Mouse (Mus musculus): Measurements from ENCODE around the gene Tsg101.
"Not testable (repeated sequence)": the region's sequence is repeated elsewhere in the genome, so short reads cannot be mapped to it uniquely, and the experiment has no call there.

Tsg101 gene

GRCm38 (mm10) chr7:46919551-46920176 is at the start of gene Tsg101:
Tsg101 (minus strand) TSS chr7:46919969.
- DNase-seq (ENCODE audit: low spot score in 2 of 2), result peak; percentile 91 to 93

- no peak for DNase-seq (ENCODE audit: low spot score in 2 of 2)
Measured at GRCm38 (mm10) chr7:46964070-46964469, 44.3 kb upstream of the Tsg101 start.

GRCm38 (mm10) chr7:46962806-46963618 is 43.2 kb upstream of the Tsg101 start:
- DNase-seq (ENCODE audit: low spot score in 2 of 2), result peak; percentile 61 to 78

GRCm38 (mm10) chr7:46962132-46962531 is 42.4 kb upstream of the Tsg101 start:
- no peak for DNase-seq (ENCODE audit: low spot score in 2 of 2)

GRCm38 (mm10) chr7:46960991-46961390 is 41.2 kb upstream of the Tsg101 start:
- no peak for DNase-seq (ENCODE audit: low spot score in 2 of 2)

- no peak for DNase-seq (ENCODE audit: low spot score in 2 of 2)
Measured at GRCm38 (mm10) chr7:46958853-46959252, 39.1 kb upstream of the Tsg101 start.

GRCm38 (mm10) chr7:46957831-46958691 is 38.3 kb upstream of the Tsg101 start, which contains the start of gene Uevld:
Uevld (minus strand) TSS chr7:46958527.
- DNase-seq (ENCODE audit: low spot score in 2 of 2), result peak; percentile 90 to 92

GRCm38 (mm10) chr7:46935847-46936246 is 16.1 kb upstream of the Tsg101 start:
- DNase-seq (ENCODE audit: low spot score in 2 of 2), result no peak

GRCm38 (mm10) chr7:46934788-46935187 is 15.0 kb upstream of the Tsg101 start:
- DNase-seq (ENCODE audit: low spot score in 2 of 2), result no peak

GRCm38 (mm10) chr7:46931370-46931769 is 11.6 kb upstream of the Tsg101 start:
- DNase-seq (ENCODE audit: low spot score in 2 of 2), result no peak

GRCm38 (mm10) chr7:46928291-46928690 is 8.5 kb upstream of the Tsg101 start:
- DNase-seq (ENCODE audit: low spot score in 2 of 2), result no peak

GRCm38 (mm10) chr7:46922075-46922474 is 2.3 kb upstream of the Tsg101 start:
- DNase-seq (ENCODE audit: low spot score in 2 of 2), result no peak

GRCm38 (mm10) chr7:46918678-46919371 is 944 bp downstream of the Tsg101 start:
- no peak for DNase-seq (ENCODE audit: low spot score in 2 of 2)

GRCm38 (mm10) chr7:46916376-46916775 is 3.4 kb downstream of the Tsg101 start:
- no peak for DNase-seq (ENCODE audit: low spot score in 2 of 2)

GRCm38 (mm10) chr7:46911250-46911649 is 8.5 kb downstream of the Tsg101 start:
- DNase-seq (ENCODE audit: low spot score in 2 of 2), result no peak

GRCm38 (mm10) chr7:46899343-46899742 is 20.4 kb downstream of the Tsg101 start:
- no peak for DNase-seq (ENCODE audit: low spot score in 2 of 2)

- no peak for DNase-seq (ENCODE audit: low spot score in 2 of 2)
Measured at GRCm38 (mm10) chr7:46895511-46895910, 24.3 kb downstream of the Tsg101 start.

GRCm38 (mm10) chr7:46883304-46883703 is 36.5 kb downstream of the Tsg101 start:
- no peak for DNase-seq (ENCODE audit: low spot score in 2 of 2)

GRCm38 (mm10) chr7:46881941-46882340 is 37.8 kb downstream of the Tsg101 start:
- DNase-seq (ENCODE audit: low spot score in 2 of 2), result not testable (repeated sequence)

GRCm38 (mm10) chr7:46880992-46881391 is 38.8 kb downstream of the Tsg101 start:
- no peak for DNase-seq (ENCODE audit: low spot score in 2 of 2)

GRCm38 (mm10) chr7:46879851-46880250 is 39.9 kb downstream of the Tsg101 start:
- DNase-seq (ENCODE audit: low spot score in 2 of 2), result no peak

GRCm38 (mm10) chr7:46877255-46877654 is 42.5 kb downstream of the Tsg101 start:
- DNase-seq (ENCODE audit: low spot score in 2 of 2), result no peak

Data from heart, adult 9 months (tissue).